Mouse (Mus musculus): ENCODE data around the gene Prrc2b. TPM values are rescaled to one million over a fixed set of nuclear protein-coding genes. Genes with fewer than 3 reads are reported as not detected.
A peak's percentile ranks its signal among the peaks of the same experiment; 100 is the strongest.

The Prrc2b gene
- total RNA-seq, 2 experiments from 2014 or later, result 259 to 266 TPM

- DNase-seq (ENCODE audit: low spot score in 2 of 2), result peak in 1 of 2 experiments; percentile 40
These were observed 18.3 kb upstream of the Prrc2b start for GRCm38 (mm10) chr2:32132567-32132992.

GRCm38 (mm10) chr2:32134039-32134438, 16.8 kb upstream of the Prrc2b start:
- peak; percentile 90 to 94 for DNase-seq (ENCODE audit: low spot score in 2 of 2)

- DNase-seq (ENCODE audit: low spot score in 2 of 2), result peak; percentile 96 to 97
These were observed 13.1 kb upstream of the Prrc2b start for GRCm38 (mm10) chr2:32137667-32138266.

DNA sequence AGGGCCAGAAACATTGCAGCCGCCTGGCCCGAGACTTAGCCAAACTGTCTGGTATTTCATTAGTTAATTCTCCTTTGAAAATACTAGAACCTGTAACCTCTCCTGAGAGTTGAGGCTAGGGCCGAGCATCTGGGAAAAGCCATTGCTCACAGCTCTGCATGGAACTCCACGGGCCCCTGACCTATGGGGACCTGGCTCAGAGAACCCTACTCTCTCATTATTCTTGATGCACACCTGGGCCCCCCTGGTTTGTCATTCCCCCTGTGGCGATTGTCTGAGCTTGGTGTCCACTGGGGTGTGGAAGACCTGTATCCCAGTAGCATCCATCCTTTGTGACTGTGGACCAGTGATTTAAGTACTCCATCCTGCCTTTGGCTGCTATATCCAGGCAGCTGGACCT, 11.5 kb upstream of the Prrc2b start:
- DNase-seq (ENCODE audit: low spot score in 2 of 2), result no peak

DNA sequence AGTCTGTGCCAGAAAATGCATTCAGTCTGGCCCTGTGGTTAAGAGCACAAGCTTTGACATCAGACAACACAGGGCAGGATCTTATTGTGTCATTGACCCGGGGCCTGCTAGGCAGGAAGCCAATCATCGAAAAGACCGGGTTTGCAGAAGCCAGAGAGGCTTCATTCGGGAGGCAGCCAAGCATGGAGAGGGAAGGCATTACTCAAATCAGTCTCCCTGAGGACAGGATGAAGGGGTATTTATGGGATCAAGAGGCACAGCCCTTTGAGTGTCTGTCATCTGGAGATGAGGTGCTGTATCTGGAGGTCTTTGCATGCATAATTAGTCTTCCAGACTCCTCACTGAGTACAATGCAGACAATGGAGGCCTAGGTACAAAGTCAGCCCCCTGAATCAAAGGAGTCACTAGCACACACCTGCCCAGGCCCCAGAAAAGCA, 10.4 kb upstream of the Prrc2b start:
- no peak for DNase-seq (ENCODE audit: low spot score in 2 of 2)

GRCm38 (mm10) chr2:32141602-32142001, 9.3 kb upstream of the Prrc2b start:
- DNase-seq (ENCODE audit: low spot score in 2 of 2), result no peak

- no peak for DNase-seq (ENCODE audit: low spot score in 2 of 2)
These were observed 8.5 kb upstream of the Prrc2b start for GRCm38 (mm10) chr2:32142368-32142767.

GRCm38 (mm10) chr2:32144633-32145032, 6.2 kb upstream of the Prrc2b start:
- DNase-seq (ENCODE audit: low spot score in 2 of 2), result no peak

DNA sequence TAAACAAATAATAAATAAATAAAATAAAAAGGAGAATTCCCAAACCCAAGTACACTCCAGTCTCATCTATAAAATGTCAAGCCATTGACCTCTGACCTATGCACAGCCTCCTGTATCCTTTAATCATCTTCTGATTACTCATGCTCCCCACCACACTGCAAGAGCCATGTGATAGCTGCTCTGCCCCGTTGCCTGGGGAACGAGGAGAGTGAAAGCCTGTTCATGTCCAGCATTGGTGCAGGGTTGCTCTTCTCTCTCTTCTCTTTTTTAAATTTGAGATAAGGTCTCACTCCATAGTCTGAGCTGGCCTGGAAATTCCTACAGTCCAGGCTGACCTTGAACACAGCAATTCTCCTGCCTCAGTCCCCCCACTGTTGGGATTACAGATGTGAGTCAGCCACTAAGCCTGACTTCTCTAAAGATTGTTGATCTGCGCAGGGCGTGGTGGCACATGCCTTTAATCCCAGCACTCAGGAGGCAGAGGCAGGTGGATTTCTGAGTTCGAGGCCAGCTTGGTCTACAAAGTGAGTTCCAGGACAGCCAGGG, 4.2 kb upstream of the Prrc2b start:
- DNase-seq (ENCODE audit: low spot score in 2 of 2), result no peak

GRCm38 (mm10) chr2:32150135-32150534, 747 bp upstream of the Prrc2b start:
- no peak for DNase-seq (ENCODE audit: low spot score in 2 of 2)

DNA sequence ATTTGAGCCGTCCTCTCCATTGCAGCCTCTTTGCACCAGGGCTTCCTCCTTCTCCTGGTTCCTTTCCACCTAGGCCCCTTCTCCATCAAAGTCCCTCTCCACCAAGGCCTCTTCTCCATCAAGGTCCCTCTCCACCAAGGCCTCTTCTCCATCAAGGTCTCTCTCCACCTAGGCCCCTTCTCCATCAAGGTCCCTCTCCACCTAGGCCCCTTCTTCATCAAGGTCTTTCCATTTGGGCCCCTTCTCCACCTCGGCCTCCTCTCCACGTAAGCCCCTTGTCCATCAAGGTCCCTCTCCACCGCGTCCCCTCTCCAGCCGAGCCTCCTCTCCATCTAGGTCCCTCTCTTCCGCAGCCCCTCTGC, 339 bp upstream of the Prrc2b start:
- no peak for DNase-seq (ENCODE audit: low spot score in 2 of 2)

DNA sequence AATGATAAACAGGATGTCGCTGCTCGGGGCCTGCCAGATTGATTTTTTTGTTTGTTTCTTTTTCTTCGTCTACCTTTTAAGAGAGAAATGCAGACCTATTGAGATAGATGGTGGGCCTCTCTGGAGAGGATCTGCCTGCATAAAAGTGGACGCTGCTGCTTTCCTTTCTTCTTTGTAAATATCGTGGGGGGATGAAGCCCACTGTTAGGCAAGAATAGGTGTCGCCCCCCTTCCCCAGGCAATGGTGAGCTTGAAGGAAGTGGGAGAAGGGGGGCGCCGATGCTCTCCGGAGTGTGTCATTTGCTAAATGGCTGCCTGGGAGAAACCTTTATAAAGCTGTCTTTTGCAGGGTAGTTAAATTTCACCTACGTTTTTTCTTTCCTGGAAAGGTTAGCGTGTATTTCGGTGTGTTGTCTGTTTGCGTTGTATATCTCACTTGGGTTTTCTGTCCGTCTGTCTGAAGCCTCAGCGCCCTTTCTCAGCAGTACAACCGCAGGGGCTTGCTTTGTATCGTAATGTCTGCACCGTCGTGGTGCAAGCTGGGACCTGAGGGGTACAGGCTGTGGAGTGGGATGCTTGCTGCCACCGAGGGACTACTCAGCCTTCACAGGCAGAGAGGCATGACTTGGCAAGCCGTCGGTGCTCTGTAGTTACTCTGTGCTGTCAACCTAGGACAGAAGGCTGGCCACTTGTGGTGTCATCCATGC, 931 bp downstream of the Prrc2b start:
- DNase-seq (ENCODE audit: low spot score in 2 of 2), result no peak

GRCm38 (mm10) chr2:32152367-32153034, 1.6 kb downstream of the Prrc2b start:
- no peak for DNase-seq (ENCODE audit: low spot score in 2 of 2)

- no peak for DNase-seq (ENCODE audit: low spot score in 2 of 2)
These were observed 2.3 kb downstream of the Prrc2b start for GRCm38 (mm10) chr2:32153041-32153790.

- DNase-seq (ENCODE audit: low spot score in 2 of 2), result no peak
These were observed 2.9 kb downstream of the Prrc2b start for GRCm38 (mm10) chr2:32153791-32154119.

DNA sequence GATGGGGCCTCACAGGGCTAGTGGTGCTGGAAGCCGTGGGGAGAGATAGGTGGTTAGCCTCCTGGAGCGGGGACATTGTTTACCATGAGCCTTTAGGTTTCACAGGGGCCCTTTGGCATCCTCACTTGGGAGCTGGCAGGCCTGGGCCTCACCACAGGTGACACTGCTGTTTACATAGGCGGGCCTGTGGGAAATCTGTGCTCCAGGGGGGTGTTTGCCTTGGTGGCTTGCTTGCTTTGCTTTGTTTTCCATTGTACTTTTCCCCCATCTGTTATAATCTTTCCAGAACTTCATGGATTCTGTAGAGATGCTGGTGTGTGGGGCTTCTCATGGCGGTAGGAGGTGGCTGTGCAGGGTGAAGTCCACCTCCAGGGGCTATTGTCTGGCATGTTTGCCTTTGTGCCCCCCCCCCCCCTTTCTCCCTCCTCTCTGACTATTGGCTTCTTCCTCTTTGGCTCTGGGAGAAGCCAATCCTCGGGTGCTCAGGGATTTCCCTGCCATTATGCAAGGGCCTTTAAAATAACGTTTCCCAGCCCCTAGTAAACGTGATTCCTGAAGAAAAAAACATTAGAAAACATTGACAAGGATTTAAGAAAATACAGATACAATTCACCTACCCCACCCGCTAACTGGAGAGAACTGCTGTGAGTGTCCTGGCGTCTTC, 3.6 kb downstream of the Prrc2b start:
- DNase-seq (ENCODE audit: low spot score in 2 of 2), result no peak

- DNase-seq (ENCODE audit: low spot score in 2 of 2), result no peak
These were observed 4.2 kb downstream of the Prrc2b start for GRCm38 (mm10) chr2:32154998-32155541.

- no peak for DNase-seq (ENCODE audit: low spot score in 2 of 2)
These were observed 4.7 kb downstream of the Prrc2b start for GRCm38 (mm10) chr2:32155614-32156013.

- no peak for DNase-seq (ENCODE audit: low spot score in 2 of 2)
These were observed 5.8 kb downstream of the Prrc2b start for GRCm38 (mm10) chr2:32156645-32157044.

- no peak for DNase-seq (ENCODE audit: low spot score in 2 of 2)
These were observed 6.4 kb downstream of the Prrc2b start for GRCm38 (mm10) chr2:32157328-32157727.

Measured in left cerebral cortex, adult 18-20 months (tissue).